Mouse (Mus musculus) brain, embryonic 14.5 days (tissue): ENCODE data around the gene Hp1bp3.

Experiments
- CTCF ChIP-seq: fragments of 200-500 bp; IDR thresholded peaks from 2 replicates; pipeline ENCODE4 v1.5.1; 2012; ENCODE audit warnings: inconsistent platforms, mild to moderate bottlenecking, moderate library complexity, borderline replicate concordance; ENCODE audit not compliant: insufficient read depth, insufficient read length; ENCODE audit errors: extremely low read depth
- POLR2A ChIP-seq: fragments of 200-500 bp; IDR thresholded peaks from 2 replicates; pipeline ENCODE4 v1.6.1; 2012; ENCODE audit warnings: mild to moderate bottlenecking, inconsistent platforms, borderline replicate concordance; ENCODE audit not compliant: poor library complexity, insufficient read depth, insufficient read length, severe bottlenecking; ENCODE audit errors: extremely low read depth

- TF ChIP-seq CTCF (no peak), POLR2A (no peak)
These were observed 2.0 kb downstream of the Hp1bp3 start for GRCm38 (mm10) chr4:138217951-138218685.
